Mouse (Mus musculus) neural tube, postnatal 0 days (tissue): ENCODE data around the gene Olfr1306. TPM values are rescaled to one million over a fixed set of nuclear protein-coding genes. Genes with fewer than 3 reads are reported as not detected.

Experiments
- polyA plus RNA-seq: library from polyadenylated mRNA; unstranded; fragments of >200 nt; fragmentation: Nextera tagmentation; extraction: Ambion mirVana; gene quantifications from 2 replicates; pipeline ENCODE4 v1.2.1, GENCODE M21; 2015

The Olfr1306 gene
- not detected in 2 replicates for polyA plus RNA-seq

GRCm38 (mm10) chr2:111916171-111916570 lies at the start of gene Olfr1306:
Gene Olfr1306 (minus strand): TSS chr2:111916271.

DNA sequence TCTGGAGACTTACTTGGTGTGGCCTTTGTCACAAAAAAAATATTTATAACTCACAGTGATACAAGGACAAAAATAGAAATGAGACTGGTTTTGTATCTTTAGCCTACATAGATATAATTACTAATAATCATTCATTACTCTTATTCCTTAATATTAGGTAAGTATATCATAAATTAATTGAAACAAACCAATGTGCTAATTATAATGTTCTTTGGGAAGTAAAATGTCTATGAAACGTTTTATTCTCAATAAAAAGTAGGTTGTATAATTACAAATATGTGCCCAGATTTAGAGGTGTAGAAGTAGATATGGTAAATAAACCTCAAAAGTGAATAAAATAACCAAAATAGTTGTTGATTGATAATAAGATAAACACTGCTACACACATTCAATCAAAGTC lies 48.8 kb upstream of the Olfr1306 start, which contains the start of gene Olfr1308:
Gene Olfr1308 (minus strand): TSS at position 101 of the 400 bp plus-strand sequence.

DNA sequence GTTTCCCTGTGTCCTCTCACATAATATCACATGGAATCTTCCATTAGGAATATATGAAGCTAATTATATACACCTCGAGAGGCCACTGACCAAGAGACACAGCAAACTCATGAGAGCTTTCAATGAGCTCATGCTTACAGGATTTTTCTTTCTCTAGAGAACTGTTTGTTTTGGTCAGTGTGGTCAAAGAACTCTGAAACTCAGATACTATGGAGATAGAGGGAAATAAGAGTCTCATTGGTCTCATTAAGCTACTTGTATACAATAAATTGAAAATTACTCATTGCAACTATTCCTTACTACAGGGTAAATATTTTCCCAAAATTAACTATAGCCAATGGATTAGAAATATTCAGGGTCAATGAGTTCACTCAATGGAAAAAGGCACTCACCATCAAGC lies 33.3 kb upstream of the Olfr1306 start, which contains the start of gene Olfr1307:
Gene Olfr1307 (minus strand): TSS at position 101 of the 400 bp plus-strand sequence.

DNA sequence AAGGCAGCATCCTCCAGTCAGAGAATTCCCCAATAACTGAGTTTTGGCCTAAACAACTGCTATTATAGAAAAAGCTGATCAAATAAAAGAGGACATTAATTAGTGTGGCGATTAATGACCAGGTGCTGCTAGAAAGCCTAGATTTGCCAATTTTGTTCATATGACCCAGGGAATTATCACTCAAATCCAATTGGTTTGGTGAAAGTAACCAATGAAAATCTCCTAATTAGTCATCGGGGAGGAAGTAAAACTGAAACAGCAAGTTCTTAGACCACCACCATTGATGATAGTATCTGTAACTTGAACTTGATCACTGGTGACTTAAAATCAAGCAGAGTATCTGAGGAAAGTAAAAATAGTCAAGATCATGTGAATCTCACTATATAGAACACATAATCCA lies 39.0 kb downstream of the Olfr1306 start, which contains the start of gene Olfr1305:
Gene Olfr1305 (minus strand): TSS at position 101 of the 400 bp plus-strand sequence.

Other genes with a start within 250 kb of the Olfr1306 start
- not detected in 2 replicates for gene Olfr1301, start 165.3 kb downstream of the Olfr1306 start, polyA plus RNA-seq
- not detected in 2 replicates for gene Olfr1302, start 138.8 kb downstream of the Olfr1306 start, polyA plus RNA-seq
- gene Olfr1303, start 95.9 kb downstream of the Olfr1306 start, polyA plus RNA-seq: not detected in 2 replicates
- not detected in 2 replicates for gene Olfr1305, start 39.1 kb downstream of the Olfr1306 start, polyA plus RNA-seq
- 0.03 TPM in 1 of 2 replicates, not detected in the other for gene Olfr1307, start 33.2 kb upstream of the Olfr1306 start, polyA plus RNA-seq
- not detected in 2 replicates for gene Olfr1308, start 48.7 kb upstream of the Olfr1306 start, polyA plus RNA-seq
- not detected in 2 replicates for gene Olfr1309, start 74.0 kb upstream of the Olfr1306 start, polyA plus RNA-seq
- gene Olfr1310, start 96.4 kb upstream of the Olfr1306 start, polyA plus RNA-seq: not detected in 2 replicates
- not detected in 2 replicates for gene Olfr1311, start 108.1 kb upstream of the Olfr1306 start, polyA plus RNA-seq
- not detected in 2 replicates for gene Olfr1312, start 134.0 kb upstream of the Olfr1306 start, polyA plus RNA-seq
- not detected in 2 replicates for gene Olfr1313, start 161.6 kb upstream of the Olfr1306 start, polyA plus RNA-seq
- not detected in 2 replicates for gene Olfr1314, start 180.5 kb upstream of the Olfr1306 start, polyA plus RNA-seq
- gene Olfr1315-ps1, start 199.2 kb upstream of the Olfr1306 start, polyA plus RNA-seq: not detected in 2 replicates
- not detected in 2 replicates for gene Olfr1316, start 218.7 kb upstream of the Olfr1306 start, polyA plus RNA-seq
- gene Olfr1317, start 224.1 kb upstream of the Olfr1306 start, polyA plus RNA-seq: not detected in 2 replicates
- gene Olfr1318, start 237.9 kb upstream of the Olfr1306 start, polyA plus RNA-seq: 0.04 TPM in 1 of 2 replicates, not detected in the other